Mouse (Mus musculus): ENCODE data around the gene Jmjd7. TPM values are rescaled to one million over a fixed set of nuclear protein-coding genes. Genes with fewer than 3 reads are reported as not detected.

Gene Jmjd7
- polyA plus RNA-seq, 1 experiment from 2014 or later, result 19.9 TPM

DNA sequence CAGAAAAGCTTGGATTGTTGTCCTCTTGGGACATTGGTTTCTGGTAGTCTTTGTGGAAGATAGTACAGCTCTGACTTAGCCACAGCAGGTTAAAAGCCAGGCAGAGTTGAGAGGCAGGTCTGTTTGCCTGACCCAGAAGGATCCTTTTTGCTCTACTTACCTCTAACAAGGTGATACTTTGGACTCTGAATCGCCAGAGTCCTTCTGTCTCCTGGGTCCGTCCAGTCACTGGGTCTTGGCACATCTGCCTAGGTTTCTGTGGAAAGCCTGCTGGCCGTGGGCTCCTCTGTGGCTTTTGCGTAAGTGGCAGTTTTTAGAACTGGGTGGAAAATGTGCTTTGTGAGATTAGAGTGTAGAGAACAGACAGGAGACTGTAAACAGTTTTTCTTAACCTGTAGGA, 38.3 kb upstream of the Jmjd7 start:
- Histone ChIP-seq H3K4me1 (ENCODE audit: insufficient read depth) (no peaks in the 10 kb centered on the region), H3K36me3 (ENCODE audit: insufficient read depth) (0 out of 2 replicates have a peak, but pooled peaks cover 4% of the 10 kb centered on the region), H3K9me3 (ENCODE audit: low read depth, low read length) (no peaks in the 10 kb centered on the region), H3K4me2 (no peak overlapping the region), H3K27ac (ENCODE audit: low read depth) (no peak overlapping the region), H3K4me3 (ENCODE audit: low read depth, low read length) (no peak overlapping the region), H3K9ac (no peak overlapping the region), H3K27me3 (ENCODE audit: insufficient read depth, low read length) (no peaks in the 10 kb centered on the region)
- no peak for DNase-seq
- 87% methylated on average over 4 of the region's 4 CpGs for WGBS
- ATAC-seq (ENCODE audit: insufficient read depth), result no peak
- no peak for TF ChIP-seq CTCF (IDR thresholded peaks at IDR 0.05; ENCODE audit: low read depth)

GRCm38 (mm10) chr2:119990881-119991280, 36.4 kb upstream of the Jmjd7 start:
- Histone ChIP-seq H3K9me3 (ENCODE audit: low read depth, low read length) (no peaks in the 10 kb centered on the region), H3K4me2 (no peak overlapping the region), H3K4me1 (ENCODE audit: insufficient read depth) (peaks cover 13% of the 10 kb centered on the region), H3K27me3 (ENCODE audit: insufficient read depth, low read length) (no peaks in the 10 kb centered on the region), H3K27ac (ENCODE audit: low read depth) (no peak overlapping the region), H3K9ac (no peak overlapping the region), H3K4me3 (ENCODE audit: low read depth, low read length) (no peak overlapping the region), H3K36me3 (ENCODE audit: insufficient read depth) (0 out of 2 replicates have a peak, but pooled peaks cover 4% of the 10 kb centered on the region)
- DNase-seq (no peak), ATAC-seq (ENCODE audit: insufficient read depth) (no peak)
- TF ChIP-seq CTCF (IDR thresholded peaks at IDR 0.05; ENCODE audit: low read depth), result no peak
- WGBS, result 76% methylated on average over 6 of the region's 6 CpGs

- ATAC-seq (ENCODE audit: insufficient read depth), result no peak
- no peak for DNase-seq
Observed at GRCm38 (mm10) chr2:119992349-119992748, 34.9 kb upstream of the Jmjd7 start.

DNA sequence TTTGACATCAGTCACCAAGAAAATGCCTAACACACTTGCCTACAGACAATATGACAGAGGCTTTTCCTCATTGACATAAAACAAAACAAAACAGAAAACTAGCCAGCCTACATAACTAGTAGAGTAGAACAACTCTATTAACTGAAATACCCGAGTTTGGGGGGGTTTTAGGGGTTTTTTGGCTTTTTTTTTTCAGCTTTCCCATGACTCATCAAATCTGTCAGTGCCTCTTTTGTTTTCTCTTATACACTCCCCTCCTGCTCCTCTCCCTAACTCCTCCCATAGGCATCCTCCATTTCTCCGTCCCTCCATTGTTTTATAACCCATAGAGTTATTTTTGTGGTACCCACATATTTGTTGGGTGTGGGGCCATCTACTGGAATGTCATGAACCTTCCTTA, 33.8 kb upstream of the Jmjd7 start:
- no peak for ATAC-seq (ENCODE audit: insufficient read depth)

More at GRCm38 (mm10) chr2:119992349-119992748, 34.9 kb upstream of the Jmjd7 start:
- Histone ChIP-seq H3K4me1 (ENCODE audit: insufficient read depth) (peaks cover 16% of the 10 kb centered on the region), H3K9me3 (ENCODE audit: low read depth, low read length) (no peaks in the 10 kb centered on the region), H3K4me2 (no peak overlapping the region), H3K36me3 (ENCODE audit: insufficient read depth) (0 out of 2 replicates have a peak, but pooled peaks cover 4% of the 10 kb centered on the region), H3K27me3 (ENCODE audit: insufficient read depth, low read length) (no peaks in the 10 kb centered on the region), H3K27ac (ENCODE audit: low read depth) (no peak overlapping the region), H3K9ac (no peak overlapping the region), H3K4me3 (ENCODE audit: low read depth, low read length) (no peak overlapping the region)
- TF ChIP-seq CTCF (IDR thresholded peaks at IDR 0.05; ENCODE audit: low read depth), result no peak
- WGBS, result 79% methylated on average over 2 of the region's 2 CpGs

GRCm38 (mm10) chr2:119994839-119995238, 32.4 kb upstream of the Jmjd7 start:
- DNase-seq, result no peak
- WGBS, result 77% methylated on average over 6 of the region's 6 CpGs
- ATAC-seq (ENCODE audit: insufficient read depth), result no peak
- Histone ChIP-seq H3K36me3 (ENCODE audit: insufficient read depth) (0 out of 2 replicates have a peak, but pooled peaks cover 12% of the 10 kb centered on the region), H3K4me2 (no peak overlapping the region), H3K9ac (no peak overlapping the region), H3K27ac (ENCODE audit: low read depth) (peak overlapping the region; percentile 94), H3K4me3 (ENCODE audit: low read depth, low read length) (no peak overlapping the region), H3K4me1 (ENCODE audit: insufficient read depth) (peaks cover 16% of the 10 kb centered on the region), H3K27me3 (ENCODE audit: insufficient read depth, low read length) (no peaks in the 10 kb centered on the region), H3K9me3 (ENCODE audit: low read depth, low read length) (no peaks in the 10 kb centered on the region)
- TF ChIP-seq CTCF (IDR thresholded peaks at IDR 0.05; ENCODE audit: low read depth), result no peak

More for the DNA sequence above, 33.8 kb upstream of the Jmjd7 start:
- H3K27me3 ChIP-seq (ENCODE audit: insufficient read depth, low read length), result no peaks in the 10 kb centered on the region
- no peak overlapping the region for H3K27ac ChIP-seq (ENCODE audit: low read depth)
- no peak for TF ChIP-seq CTCF (IDR thresholded peaks at IDR 0.05; ENCODE audit: low read depth)
- no peak overlapping the region for H3K9ac ChIP-seq
- WGBS, result 50% methylated on average over 2 of the region's 2 CpGs
- DNase-seq, result no peak
- no peak overlapping the region for H3K4me3 ChIP-seq (ENCODE audit: low read depth, low read length)
- no peaks in the 10 kb centered on the region for H3K9me3 ChIP-seq (ENCODE audit: low read depth, low read length)
- 0 out of 2 replicates have a peak, but pooled peaks cover 5% of the 10 kb centered on the region for H3K36me3 ChIP-seq (ENCODE audit: insufficient read depth)
- no peak overlapping the region for H3K4me2 ChIP-seq
- peaks cover 16% of the 10 kb centered on the region for H3K4me1 ChIP-seq (ENCODE audit: insufficient read depth)

DNA sequence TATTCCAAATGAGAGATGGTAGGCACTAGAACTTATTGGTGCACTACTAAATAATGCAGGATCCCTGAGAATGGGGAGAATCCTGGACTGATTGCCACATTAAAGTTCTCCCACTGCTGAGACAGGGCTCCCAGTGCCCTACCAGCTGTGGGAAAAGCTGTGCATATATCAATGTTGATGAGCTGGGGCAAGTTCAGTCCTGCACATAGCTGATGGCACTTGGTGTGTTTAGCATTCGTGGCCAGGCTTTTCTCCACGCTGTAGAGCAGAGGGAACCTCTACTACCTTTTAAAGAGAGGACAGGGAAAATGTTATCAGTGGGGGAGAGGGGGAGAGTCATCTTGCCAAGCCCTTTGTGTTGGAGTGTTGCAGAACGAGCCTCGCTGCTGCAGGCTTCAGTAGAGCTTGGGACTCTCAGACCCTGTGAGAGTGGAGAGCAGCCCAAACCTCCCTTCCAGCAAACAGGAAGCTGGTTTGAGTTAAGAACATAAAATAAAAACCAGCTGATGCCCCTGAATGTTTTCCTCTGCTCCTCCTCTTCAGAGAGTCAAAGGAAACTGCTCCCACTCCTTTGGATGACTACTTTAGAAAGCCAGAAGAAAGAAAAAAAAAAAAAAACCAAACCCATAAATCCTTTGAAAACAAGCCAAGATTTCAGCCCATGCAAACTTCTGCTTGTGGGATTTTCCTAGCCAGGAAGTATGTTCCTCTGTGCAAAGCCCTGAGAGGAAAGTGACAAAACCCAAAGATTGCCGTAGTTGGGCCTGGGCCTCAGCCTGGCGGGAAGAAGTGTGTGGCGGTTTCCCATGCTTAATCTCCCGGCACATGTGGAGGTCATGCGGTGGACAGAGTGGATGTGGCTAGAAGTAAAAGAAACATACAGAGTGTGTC, 31.6 kb upstream of the Jmjd7 start:
- peak; percentile 81 for DNase-seq
- peak overlapping the region; percentile 37 for H3K9ac ChIP-seq
- H3K9me3 ChIP-seq (ENCODE audit: low read depth, low read length), result no peaks in the 10 kb centered on the region
- H3K4me3 ChIP-seq (ENCODE audit: low read depth, low read length), result no peak overlapping the region
- ATAC-seq (ENCODE audit: insufficient read depth), result peak; percentile 72
- 0 out of 2 replicates have a peak overlapping the region, but pooled peaks have one; percentile 1 for H3K4me2 ChIP-seq
- peaks cover 16% of the 10 kb centered on the region for H3K4me1 ChIP-seq (ENCODE audit: insufficient read depth)
- peak overlapping the region; percentile 94 for H3K27ac ChIP-seq (ENCODE audit: low read depth)
- H3K27me3 ChIP-seq (ENCODE audit: insufficient read depth, low read length), result no peaks in the 10 kb centered on the region
- no peak for TF ChIP-seq CTCF (IDR thresholded peaks at IDR 0.05; ENCODE audit: low read depth)
- 22% methylated on average over 9 of the region's 9 CpGs for WGBS
- H3K36me3 ChIP-seq (ENCODE audit: insufficient read depth), result 0 out of 2 replicates have a peak, but pooled peaks cover 12% of the 10 kb centered on the region

- Histone ChIP-seq H3K4me3 (ENCODE audit: low read depth, low read length) (no peak overlapping the region), H3K9me3 (ENCODE audit: low read depth, low read length) (no peaks in the 10 kb centered on the region), H3K4me2 (no peak overlapping the region), H3K27me3 (ENCODE audit: insufficient read depth, low read length) (no peaks in the 10 kb centered on the region), H3K36me3 (ENCODE audit: insufficient read depth) (0 out of 2 replicates have a peak, but pooled peaks cover 8% of the 10 kb centered on the region), H3K9ac (no peak overlapping the region), H3K4me1 (ENCODE audit: insufficient read depth) (peaks cover 16% of the 10 kb centered on the region), H3K27ac (ENCODE audit: low read depth) (no peak overlapping the region)
- no peak for TF ChIP-seq CTCF (IDR thresholded peaks at IDR 0.05; ENCODE audit: low read depth)
- ATAC-seq (ENCODE audit: insufficient read depth) (no peak), DNase-seq (no peak)
- WGBS, result 78% methylated on average over 4 of the region's 4 CpGs
Observed at GRCm38 (mm10) chr2:119997354-119997753, 29.9 kb upstream of the Jmjd7 start.

Measured in lung, embryonic 14.5 days (tissue).